Mouse (Mus musculus) hindbrain, embryonic 13.5 days (tissue): Measurements from ENCODE around the gene Gfm1. TPM values are rescaled to one million over a fixed set of nuclear protein-coding genes. Genes with fewer than 3 reads are reported as not detected.

ENCODE experiments used
- ATAC-seq: fragments of 200-750 bp; cut with Nextera tagmentation; 2 replicates; pipeline ENCODE4 v1.8.0; 2017; ENCODE audit warnings: moderate TSS enrichment; ENCODE audit not compliant: low FRiP score
- H3K27ac ChIP-seq: fragments of 300-500 bp; sonication (generic); 2 replicates; pipeline ENCODE4 v1.5.1; 2015; ENCODE audit warnings: inconsistent platforms, mild to moderate bottlenecking, moderate library complexity
- H3K27me3 ChIP-seq: fragments of 300-500 bp; sonication (generic); 2 replicates; pipeline ENCODE4 v1.6.1; 2015; ENCODE audit warnings: mild to moderate bottlenecking, inconsistent platforms
- H3K36me3 ChIP-seq: fragments of 300-500 bp; sonication (generic); 2 replicates; pipeline ENCODE4 v1.6.1; 2015; ENCODE audit warnings: mild to moderate bottlenecking, inconsistent platforms
- H3K4me1 ChIP-seq: fragments of 300-500 bp; sonication (generic); replicated peaks from 2 replicates; pipeline ENCODE4 v1.6.1; 2015; ENCODE audit warnings: inconsistent platforms
- H3K4me2 ChIP-seq: fragments of 300-500 bp; sonication (generic); 2 replicates; pipeline ENCODE4 v1.6.1; 2015; ENCODE audit warnings: inconsistent platforms, mild to moderate bottlenecking, moderate library complexity
- H3K4me3 ChIP-seq: fragments of 300-500 bp; sonication (generic); 2 replicates; pipeline ENCODE4 v1.5.1; 2015; ENCODE audit warnings: mild to moderate bottlenecking, inconsistent platforms
- H3K9ac ChIP-seq: fragments of 300-500 bp; sonication (generic); 2 replicates; pipeline ENCODE4 v1.6.1; 2015; ENCODE audit warnings: mild to moderate bottlenecking, inconsistent platforms
- H3K9me3 ChIP-seq: fragments of 300-500 bp; sonication (generic); 2 replicates; pipeline ENCODE4 v1.6.1; 2016; ENCODE audit warnings: inconsistent platforms
- WGBS: fragments of 180-500 bp; shearing (Covaris S2); methylation state at CpG from one replicate; pipeline ENCODE4 v1.1.7; 2015; 5-methylcytosine and 5-hydroxymethylcytosine counted together
- polyA plus RNA-seq: library from polyadenylated mRNA; unstranded; fragments of >200 nt; fragmentation: Nextera tagmentation; extraction: Ambion mirVana; gene quantifications from 2 replicates; pipeline ENCODE4 v1.2.1, GENCODE M21; 2015

Gene Gfm1
- polyA plus RNA-seq = 29.4 and 34.1 TPM in 2 replicates

- H3K4me2 ChIP-seq = peak within 1 kb of the TSS; percentile 90
- under 1% methylated on average over 24 of the region's 24 CpGs for WGBS
- peaks cover 10% of the 10 kb centered on the region for H3K4me1 ChIP-seq
- H3K9me3 ChIP-seq = peaks cover 7% of the 10 kb centered on the region; the same call in 1 of the 2 replicates
- H3K27me3 ChIP-seq = no peaks in the 10 kb centered on the region
- no peak within 1 kb of the TSS for H3K27ac ChIP-seq
- H3K4me3 ChIP-seq = peak within 1 kb of the TSS; percentile 79
- H3K9ac ChIP-seq = peak within 1 kb of the TSS; percentile 92
- H3K36me3 ChIP-seq = peaks cover 31% of the 10 kb centered on the region
- peak; percentile 98 for ATAC-seq
Measured at GRCm38 (mm10) chr3:67429999-67430380, at the start of gene Gfm1. Gene Gfm1 (plus strand): TSS chr3:67430096.

GRCm38 (mm10) chr3:67429338-67429998 is 428 bp upstream of the Gfm1 start:
- 33% methylated on average over 8 of the region's 8 CpGs for WGBS
- peak; percentile 89 for ATAC-seq
- peak overlapping the region; percentile 90 for H3K4me2 ChIP-seq

GRCm38 (mm10) chr3:67434011-67434410 is 4.1 kb downstream of the Gfm1 start:
- ATAC-seq = no peak
- no peak overlapping the region for H3K27ac ChIP-seq
- peaks cover 67% of the 10 kb centered on the region for H3K36me3 ChIP-seq
- peaks cover 10% of the 10 kb centered on the region for H3K4me1 ChIP-seq
- WGBS = 96% methylated on average over 6 of the region's 6 CpGs
- H3K4me2 ChIP-seq = no peak overlapping the region
- H3K9me3 ChIP-seq = no peaks in the 10 kb centered on the region
- no peak overlapping the region for H3K9ac ChIP-seq
- H3K27me3 ChIP-seq = no peaks in the 10 kb centered on the region
- no peak overlapping the region for H3K4me3 ChIP-seq

More at GRCm38 (mm10) chr3:67429338-67429998, 428 bp upstream of the Gfm1 start:
- Histone ChIP-seq H3K36me3 (peaks cover 27% of the 10 kb centered on the region), H3K4me1 (peaks cover 10% of the 10 kb centered on the region), H3K27ac (no peak overlapping the region), H3K27me3 (no peaks in the 10 kb centered on the region), H3K4me3 (peak overlapping the region; percentile 79), H3K9me3 (peaks cover 7% of the 10 kb centered on the region; the same call in 1 of the 2 replicates), H3K9ac (peak overlapping the region; percentile 92)

- Histone ChIP-seq H3K4me2 (no peak overlapping the region), H3K9me3 (no peaks in the 10 kb centered on the region), H3K27ac (no peak overlapping the region), H3K9ac (no peak overlapping the region), H3K4me1 (no peaks in the 10 kb centered on the region), H3K27me3 (no peaks in the 10 kb centered on the region), H3K4me3 (no peak overlapping the region), H3K36me3 (peaks cover 72% of the 10 kb centered on the region)
- 96% methylated on average over 2 of the region's 2 CpGs for WGBS
- ATAC-seq = no peak
Measured at GRCm38 (mm10) chr3:67447143-67447542, 17.2 kb downstream of the Gfm1 start.

GRCm38 (mm10) chr3:67449660-67450059 is 19.8 kb downstream of the Gfm1 start:
- Histone ChIP-seq H3K4me1 (no peaks in the 10 kb centered on the region), H3K27me3 (no peaks in the 10 kb centered on the region), H3K36me3 (peaks cover 75% of the 10 kb centered on the region), H3K27ac (no peak overlapping the region), H3K4me2 (no peak overlapping the region), H3K9me3 (no peaks in the 10 kb centered on the region), H3K9ac (no peak overlapping the region), H3K4me3 (no peak overlapping the region)
- no peak for ATAC-seq
- WGBS = 94% methylated on average over 21 of the region's 21 CpGs

- Histone ChIP-seq H3K9ac (no peak overlapping the region), H3K4me1 (no peaks in the 10 kb centered on the region), H3K4me3 (no peak overlapping the region), H3K27ac (no peak overlapping the region), H3K27me3 (no peaks in the 10 kb centered on the region), H3K4me2 (no peak overlapping the region), H3K36me3 (peaks cover 76% of the 10 kb centered on the region), H3K9me3 (no peaks in the 10 kb centered on the region)
- no peak for ATAC-seq
- WGBS = 84% methylated on average over 5 of the region's 5 CpGs
Measured at GRCm38 (mm10) chr3:67450601-67451210, 20.8 kb downstream of the Gfm1 start.

- WGBS = 56% methylated on average over 3 of the region's 3 CpGs
- H3K27ac ChIP-seq = peak overlapping the region; percentile 64; the same call in 1 of the 2 replicates
- no peak for ATAC-seq
- H3K4me1 ChIP-seq = peaks cover 27% of the 10 kb centered on the region
- H3K9ac ChIP-seq = no peak overlapping the region
- H3K9me3 ChIP-seq = no peaks in the 10 kb centered on the region
- H3K4me3 ChIP-seq = no peak overlapping the region
- no peak overlapping the region for H3K4me2 ChIP-seq
- H3K36me3 ChIP-seq = peaks cover 51% of the 10 kb centered on the region
- H3K27me3 ChIP-seq = no peaks in the 10 kb centered on the region
Measured at GRCm38 (mm10) chr3:67459881-67460280, 30.0 kb downstream of the Gfm1 start.

- Histone ChIP-seq H3K4me1 (peaks cover 27% of the 10 kb centered on the region), H3K4me3 (peak overlapping the region; percentile 63), H3K27ac (peak overlapping the region; percentile 48; the same call in 1 of the 2 replicates), H3K9me3 (no peaks in the 10 kb centered on the region), H3K4me2 (peak overlapping the region; percentile 86), H3K36me3 (peaks cover 33% of the 10 kb centered on the region), H3K9ac (peak overlapping the region; percentile 86), H3K27me3 (no peaks in the 10 kb centered on the region)
- 75% methylated on average over 7 of the region's 7 CpGs for WGBS
- no peak for ATAC-seq
Measured at GRCm38 (mm10) chr3:67462015-67462414, 32.1 kb downstream of the Gfm1 start.

- Histone ChIP-seq H3K9ac (peak overlapping the region; percentile 86), H3K27ac (peak overlapping the region; percentile 48; the same call in 1 of the 2 replicates), H3K36me3 (peaks cover 29% of the 10 kb centered on the region), H3K4me2 (peak overlapping the region; percentile 86), H3K4me1 (peaks cover 27% of the 10 kb centered on the region), H3K9me3 (no peaks in the 10 kb centered on the region), H3K27me3 (no peaks in the 10 kb centered on the region), H3K4me3 (peak overlapping the region; percentile 63)
- no peak for ATAC-seq
- WGBS = 51% methylated on average over 10 of the region's 10 CpGs
Measured at GRCm38 (mm10) chr3:67462578-67462977, 32.7 kb downstream of the Gfm1 start.

- 4% methylated on average over 12 of the region's 12 CpGs for WGBS
- peak overlapping the region; percentile 86 for H3K9ac ChIP-seq
- peaks cover 27% of the 10 kb centered on the region for H3K4me1 ChIP-seq
- no peaks in the 10 kb centered on the region for H3K9me3 ChIP-seq
- peak overlapping the region; percentile 86 for H3K4me2 ChIP-seq
- peaks cover 29% of the 10 kb centered on the region for H3K36me3 ChIP-seq
- H3K4me3 ChIP-seq = peak overlapping the region; percentile 63
- ATAC-seq = no peak
- peak overlapping the region; percentile 83 for H3K27ac ChIP-seq
- H3K27me3 ChIP-seq = no peaks in the 10 kb centered on the region
Measured at GRCm38 (mm10) chr3:67463001-67463400, 33.1 kb downstream of the Gfm1 start.

- ATAC-seq = peak; percentile 89
- Histone ChIP-seq H3K27me3 (no peaks in the 10 kb centered on the region), H3K4me1 (peaks cover 27% of the 10 kb centered on the region), H3K36me3 (peaks cover 29% of the 10 kb centered on the region), H3K9ac (peak within 1 kb of the TSS; percentile 86), H3K4me2 (peak within 1 kb of the TSS; percentile 86), H3K27ac (peak within 1 kb of the TSS; percentile 83), H3K4me3 (peak within 1 kb of the TSS; percentile 63), H3K9me3 (no peaks in the 10 kb centered on the region)
- WGBS = under 1% methylated on average over 38 of the region's 43 CpGs
Measured at GRCm38 (mm10) chr3:67463450-67464372, 33.8 kb downstream of the Gfm1 start, which contains the start of gene Lxn. Gene Lxn (minus strand): TSS chr3:67463926.

- ATAC-seq = no peak
- H3K4me1 ChIP-seq = peaks cover 19% of the 10 kb centered on the region
- H3K27ac ChIP-seq = no peak overlapping the region
- WGBS = 96% methylated on average over 5 of the region's 5 CpGs
- H3K4me3 ChIP-seq = no peak overlapping the region
- no peaks in the 10 kb centered on the region for H3K27me3 ChIP-seq
- H3K9me3 ChIP-seq = no peaks in the 10 kb centered on the region
- H3K36me3 ChIP-seq = peaks cover 20% of the 10 kb centered on the region
- H3K9ac ChIP-seq = no peak overlapping the region
- H3K4me2 ChIP-seq = no peak overlapping the region
Measured at GRCm38 (mm10) chr3:67466576-67466975, 36.7 kb downstream of the Gfm1 start.
